Mouse (Mus musculus): ENCODE data around the gene Thnsl1. TPM values are rescaled to one million over a fixed set of nuclear protein-coding genes. Genes with fewer than 3 reads are reported as not detected.

Gene Thnsl1
- polyA plus RNA-seq (2014; fragmentation: Illumina TruSeq; extraction: RNeasy Lipid Tissue Mini Kit (QIAGEN cat#74804); ENCODE audit: low read depth, low replicate concordance) = 4.5 TPM

DNA sequence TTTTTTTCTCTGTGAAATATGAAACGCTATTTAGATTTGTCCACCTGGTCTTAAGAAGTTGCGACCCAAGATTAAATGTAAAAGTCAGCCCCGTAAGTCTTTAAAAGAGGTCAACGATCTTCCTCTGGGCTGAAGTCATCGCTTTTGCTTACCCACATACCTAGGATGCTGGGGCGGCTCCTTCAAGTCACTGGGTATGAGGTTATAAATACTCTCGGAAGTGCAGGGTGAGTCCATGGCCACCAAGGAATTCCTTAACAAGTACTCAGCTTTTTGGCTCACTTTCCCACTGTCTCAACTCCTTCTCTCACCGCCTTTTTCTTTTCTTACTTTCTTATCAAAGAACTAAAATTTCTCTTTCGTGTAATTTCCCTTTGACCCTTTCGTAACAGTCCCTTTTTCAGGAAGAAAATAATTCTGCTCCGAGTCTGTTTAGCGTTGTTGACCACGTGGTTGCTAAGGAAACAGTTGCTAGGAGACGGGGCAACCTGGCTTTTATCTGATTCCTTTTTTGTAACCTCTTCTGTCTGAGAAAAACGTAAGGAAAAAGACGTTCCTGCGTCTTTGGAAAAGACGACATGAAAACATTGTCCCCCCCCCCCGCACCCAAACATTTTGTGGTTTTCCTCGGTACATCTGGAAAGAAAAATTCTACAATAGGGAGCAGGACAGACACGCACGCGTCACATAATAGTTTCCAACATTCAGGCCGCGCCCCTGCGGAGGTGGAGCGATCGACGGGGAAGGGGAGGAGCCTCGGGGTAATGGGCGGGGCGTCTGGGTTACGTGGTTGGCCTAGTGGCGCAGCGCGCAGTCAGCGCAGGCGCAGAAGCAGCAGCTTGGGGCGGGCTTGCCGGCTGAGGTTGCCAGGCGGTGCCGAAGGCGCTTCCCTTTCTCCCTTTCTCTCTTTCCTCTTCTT is at the start of gene Thnsl1, which contains the start of gene Enkur:
Gene Thnsl1, plus strand, starts transcription at position 813 of the 919 bp plus-strand sequence.
Gene Enkur, minus strand, starts transcription at position 454 of the 919 bp plus-strand sequence.

Other genes starting within 250 kb of the Thnsl1 start
- 15.2 TPM for gene Arhgap21, start 236.8 kb upstream of the Thnsl1 start, polyA plus RNA-seq (2014; fragmentation: Illumina TruSeq; extraction: RNeasy Lipid Tissue Mini Kit (QIAGEN cat#74804); ENCODE audit: low read depth, low replicate concordance)
- gene Enkur, start 359 bp upstream of the Thnsl1 start, polyA plus RNA-seq (2014; fragmentation: Illumina TruSeq; extraction: RNeasy Lipid Tissue Mini Kit (QIAGEN cat#74804); ENCODE audit: low read depth, low replicate concordance) = 0.64 TPM
- gene Gpr158, start 161.8 kb downstream of the Thnsl1 start, polyA plus RNA-seq (2014; fragmentation: Illumina TruSeq; extraction: RNeasy Lipid Tissue Mini Kit (QIAGEN cat#74804); ENCODE audit: low read depth, low replicate concordance) = not detected

Data from liver, adult 10 weeks (tissue).